Mouse (Mus musculus): ENCODE data around the gene Sbno1.

The Sbno1 gene

GRCm38 (mm10) chr5:124327510-124328364 is 98.1 kb downstream of the Sbno1 start, which contains the start of the genes Mphosph9 and 2810006K23Rik:
Mphosph9 (minus strand) TSS chr5:124327972.
2810006K23Rik (plus strand) TSS chr5:124328089.
- peak; percentile 99 for DNase-seq

- DNase-seq = no peak
Observed at GRCm38 (mm10) chr5:124326829-124327228, 99.0 kb downstream of the Sbno1 start.
